Mouse (Mus musculus): ENCODE results near the gene Gstt3. TPM values are rescaled to one million over a fixed set of nuclear protein-coding genes. Genes with fewer than 3 reads are reported as not detected.

The Gstt3 gene
- polyA plus RNA-seq, 1 experiment: 1.6 TPM

DNA sequence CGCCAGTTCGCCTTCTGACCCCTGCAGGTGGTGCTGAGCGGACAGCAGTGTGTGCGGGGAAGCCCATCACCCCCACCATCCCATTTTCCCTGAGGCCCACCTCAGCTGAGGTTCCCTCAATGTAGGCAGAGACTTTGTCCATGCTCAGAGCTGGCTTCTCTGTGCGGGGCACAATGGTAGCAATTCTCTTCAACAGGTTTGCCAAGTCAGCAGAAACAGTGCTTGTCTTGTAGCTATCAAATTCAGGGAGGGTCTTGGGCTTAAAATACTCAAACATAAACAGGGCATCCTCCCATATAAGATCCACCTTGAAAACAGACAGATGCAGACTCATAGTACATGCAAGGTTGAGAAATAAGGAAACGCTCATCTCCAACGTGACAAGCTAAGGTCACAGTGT lies 55.8 kb downstream of the Gstt3 start:
- no peak overlapping the region for H3K4me3 ChIP-seq (replicated peaks)
- TF ChIP-seq FLI1 (IDR thresholded peaks at IDR 0.05; ENCODE audit: low read length) (no peak), GATA1 (IDR thresholded peaks at IDR 0.05; ENCODE audit: borderline replicate concordance, low read length) (no peak)
- H3K4me1 ChIP-seq: no peaks in the 10 kb centered on the region
- H3K9me3 ChIP-seq: no peaks in the 10 kb centered on the region
- H3K27me3 ChIP-seq (replicated peaks): no peaks in the 10 kb centered on the region
- H3K36me3 ChIP-seq (replicated peaks; ENCODE audit: low read length): peaks cover 98% of the 10 kb centered on the region

Other genes starting within 250 kb of the Gstt3 start
- not detected in 2 replicates for gene Lrrc75b, start 221.1 kb downstream of the Gstt3 start, polyA plus RNA-seq (2012; ENCODE audit: insufficient read depth, low replicate concordance)
- 0.84 TPM in 1 of 2 replicates, not detected in the other for gene Ggt1, start 219.8 kb downstream of the Gstt3 start, polyA plus RNA-seq (2012; ENCODE audit: insufficient read depth, low replicate concordance)
- gene Ggt5, start 192.1 kb downstream of the Gstt3 start, polyA plus RNA-seq (2012; ENCODE audit: insufficient read depth, low replicate concordance): 4.5 and 13.7 TPM in 2 replicates
- gene Susd2, start 137.4 kb downstream of the Gstt3 start, polyA plus RNA-seq (2012; ENCODE audit: insufficient read depth, low replicate concordance): 0.17 TPM in 1 of 2 replicates, not detected in the other
- gene Cabin1, start 17.1 kb downstream of the Gstt3 start, polyA plus RNA-seq (2012; ENCODE audit: insufficient read depth, low replicate concordance): 31.2 and 49.1 TPM in 2 replicates
- 51.1 and 91.0 TPM in 2 replicates for gene Ddt, start 8.0 kb downstream of the Gstt3 start, polyA plus RNA-seq (2012; ENCODE audit: insufficient read depth, low replicate concordance)
- not detected in 2 replicates for gene Gm20441, start 460 bp downstream of the Gstt3 start, polyA plus RNA-seq (2012; ENCODE audit: insufficient read depth, low replicate concordance)
- 44.0 and 52.9 TPM in 2 replicates for gene Gstt1, start 17.2 kb upstream of the Gstt3 start, polyA plus RNA-seq (2012; ENCODE audit: insufficient read depth, low replicate concordance)
- gene Gstt4, start 41.1 kb upstream of the Gstt3 start, polyA plus RNA-seq (2012; ENCODE audit: insufficient read depth, low replicate concordance): 0.10 TPM in 1 of 2 replicates, not detected in the other
- gene Gstt2, start 56.0 kb upstream of the Gstt3 start, polyA plus RNA-seq (2012; ENCODE audit: insufficient read depth, low replicate concordance): 2.3 TPM in 1 of 2 replicates, not detected in the other
- gene Mif, start 78.8 kb upstream of the Gstt3 start, polyA plus RNA-seq (2012; ENCODE audit: insufficient read depth, low replicate concordance): 3,756 and 4,116 TPM in 2 replicates
- gene Derl3, start 112.0 kb upstream of the Gstt3 start, polyA plus RNA-seq (2012; ENCODE audit: insufficient read depth, low replicate concordance): 1.2 and 44.8 TPM in 2 replicates
- 241 and 345 TPM in 2 replicates for gene Smarcb1, start 140.2 kb upstream of the Gstt3 start, polyA plus RNA-seq (2012; ENCODE audit: insufficient read depth, low replicate concordance)
- gene Chchd10, start 151.7 kb upstream of the Gstt3 start, polyA plus RNA-seq (2012; ENCODE audit: insufficient read depth, low replicate concordance): 113 and 164 TPM in 2 replicates
- 0.19 TPM in 1 of 2 replicates, not detected in the other for gene Mmp11, start 155.1 kb upstream of the Gstt3 start, polyA plus RNA-seq (2012; ENCODE audit: insufficient read depth, low replicate concordance)
- not detected in 2 replicates for gene Gm867, start 159.3 kb upstream of the Gstt3 start, polyA plus RNA-seq (2012; ENCODE audit: insufficient read depth, low replicate concordance)
- not detected in 2 replicates for gene Vpreb3, start 161.6 kb upstream of the Gstt3 start, polyA plus RNA-seq (2012; ENCODE audit: insufficient read depth, low replicate concordance)
- not detected in 2 replicates for gene Gm5134, start 173.1 kb upstream of the Gstt3 start, polyA plus RNA-seq (2012; ENCODE audit: insufficient read depth, low replicate concordance)

All from megakaryocyte, embryonic 14.5 days (primary cell).